Mouse (Mus musculus): ENCODE results near the gene Las1l. TPM values are rescaled to one million over a fixed set of nuclear protein-coding genes. Genes with fewer than 3 reads are reported as not detected.

The Las1l gene
- 10 to 100 TPM; 69.6 to 70.4 TPM for total RNA-seq (2023)

DNA sequence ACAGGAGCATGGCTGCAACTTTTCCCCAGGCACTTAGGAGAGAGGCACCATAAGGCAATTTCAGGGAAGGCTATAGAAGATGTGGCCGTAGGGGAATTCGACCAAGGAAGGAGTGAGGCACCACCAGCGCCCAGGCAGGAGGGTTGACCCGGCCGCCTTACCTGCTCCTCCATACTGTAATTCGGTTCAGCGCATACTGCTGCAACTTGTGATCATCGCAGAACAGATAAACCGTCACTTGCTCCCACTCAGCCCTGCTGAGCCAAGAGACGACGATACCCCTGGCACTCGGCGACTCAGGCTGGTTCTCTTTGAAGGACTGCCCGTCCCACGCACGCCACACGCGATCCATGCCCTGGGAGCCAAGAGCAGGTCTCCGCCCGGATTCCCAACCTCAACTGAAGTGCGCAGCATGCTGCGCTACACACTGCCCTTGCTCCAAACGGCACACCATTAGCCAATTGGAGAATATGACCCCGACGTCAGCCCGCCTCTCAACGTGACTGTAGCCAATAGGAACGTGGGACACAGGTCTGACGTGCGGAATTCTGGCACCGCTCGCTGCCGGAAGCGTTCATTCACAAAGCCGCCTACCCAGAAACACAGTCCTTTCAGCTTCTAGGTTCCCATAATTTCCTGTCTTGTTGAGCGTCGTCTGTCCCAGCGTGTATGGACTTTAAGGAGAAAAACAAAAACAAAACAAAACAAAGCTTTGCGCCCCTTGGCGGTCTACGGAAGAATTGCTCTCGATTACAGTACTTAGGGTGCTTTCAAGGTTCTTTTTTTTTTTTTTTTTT, at the start of gene Las1l:
Las1l (minus strand) TSS at position 466 of the 797 bp plus-strand sequence.

Other genes starting within 250 kb of the Las1l start
- gene Zc3h12b, start 245.3 kb downstream of the Las1l start, total RNA-seq (2023): under 1 TPM; 0.17 to 0.77 TPM
- 100 to 1,000 TPM; 686 to 720 TPM for gene Msn, start 139.1 kb upstream of the Las1l start, total RNA-seq (2023)